8 mouse cellular contexts compared by ENCODE assay signal in genomic region chr13:113864893-113865292, GRCm38 (mm10).
DNase-seq lines count a peak whose midpoint lies in the region; ATAC-seq lines count a peak whose summit lies in the region.

No protein-coding gene starts in this region.

- H3K4me1 ChIP-seq in hindbrain, embryonic 13.5 days (replicated peaks): 0 out of 2 replicates have a peak, but pooled peaks cover 9% of the 10 kb centered on the region

- peak; percentile 53 for DNase-seq in gastrocnemius, adult 18-20 months (ENCODE audit: low spot score)
- DNase-seq in gastrocnemius, postnatal 25 days: no peak
- peak; percentile 80 for DNase-seq in adrenal gland, postnatal 10 days
- peak; percentile 86 to 91 for DNase-seq in left cerebral cortex, postnatal 14 days (ENCODE audit: low spot score in 2 of 2)
- peak; percentile 82 for DNase-seq in mesoderm, embryonic 11.5 days (ENCODE audit: low read depth, low spot score)
- peak; percentile 25 to 51 for DNase-seq in spleen, postnatal 14 days (ENCODE audit: low spot score in 2 of 2)

- no peaks in the 10 kb centered on the region for H3K9me3 ChIP-seq in hindbrain, embryonic 13.5 days

- H3K9ac ChIP-seq in hindbrain, embryonic 13.5 days: no peak overlapping the region

- ATAC-seq in erythroblast, adult 5-6 weeks (replicated peaks; ENCODE audit: low FRiP score, poor library complexity, severe bottlenecking): peak; percentile 60
- peak; percentile 56 for ATAC-seq in hindbrain, embryonic 13.5 days (ENCODE audit: low FRiP score)

- WGBS in hindbrain, embryonic 13.5 days: 43% methylated on average over 1 of the region's 1 CpGs

- H3K27me3 ChIP-seq in hindbrain, embryonic 13.5 days: no peaks in the 10 kb centered on the region

- H3K36me3 ChIP-seq in hindbrain, embryonic 13.5 days: no peaks in the 10 kb centered on the region

- H3K27ac ChIP-seq in hindbrain, embryonic 13.5 days: no peak overlapping the region

- no peak overlapping the region for H3K4me3 ChIP-seq in hindbrain, embryonic 13.5 days

- intact Hi-C loops in left cerebral cortex, postnatal 14 days (cut with DNase I): loop anchor here (1.0 to 10.0 kb wide), 5 partner anchors 71 to 598 kb away; partner anchors contain the start of gene Arl15

- H3K4me2 ChIP-seq in hindbrain, embryonic 13.5 days: no peak overlapping the region
